Mouse (Mus musculus): ENCODE results near the gene Rnf44.

Gene Rnf44

DNA sequence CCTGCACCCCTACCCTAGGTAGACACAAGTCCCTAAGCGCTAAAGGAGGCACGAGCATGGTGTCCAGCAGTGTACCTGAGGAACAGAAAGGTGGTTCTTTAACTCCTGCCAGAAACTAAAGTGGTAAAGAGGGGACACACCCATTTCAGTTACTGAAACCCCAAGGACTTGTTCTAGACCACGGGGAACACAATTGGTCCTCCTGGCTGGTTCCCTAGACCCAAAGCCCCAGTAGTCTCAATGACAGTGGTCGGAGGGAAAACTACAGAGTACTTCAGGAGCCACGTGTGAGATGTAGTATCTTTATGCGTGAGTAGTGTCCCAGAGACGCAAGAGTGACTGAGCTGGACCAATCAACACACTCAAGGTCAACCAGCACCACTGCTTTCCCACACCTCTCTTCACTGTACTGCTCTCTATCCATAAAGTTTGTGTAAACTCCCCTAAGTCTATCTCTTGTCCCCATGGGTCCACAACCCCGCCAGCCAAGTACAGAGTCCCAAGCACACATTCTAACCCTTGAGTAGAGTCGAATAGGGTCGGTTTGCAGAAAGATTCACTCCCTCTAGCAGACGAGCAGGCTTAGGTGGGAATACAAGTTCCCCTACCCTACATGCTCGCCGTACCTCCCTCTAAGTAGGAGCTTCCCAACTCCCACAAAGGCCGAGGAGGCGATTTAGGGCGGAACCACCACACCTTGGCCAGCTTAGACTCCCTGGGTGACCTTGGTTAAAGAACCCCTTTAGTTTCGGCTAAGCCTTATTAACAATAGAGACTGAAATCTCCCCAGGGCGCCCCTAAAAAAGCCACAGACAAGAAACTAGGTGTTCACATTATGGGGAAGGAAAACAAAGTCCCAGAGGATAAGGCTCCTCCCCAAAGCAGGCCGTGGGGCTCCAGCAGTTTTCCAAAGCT, 7.3 kb downstream of the Rnf44 start:
- no peak for DNase-seq

DNA sequence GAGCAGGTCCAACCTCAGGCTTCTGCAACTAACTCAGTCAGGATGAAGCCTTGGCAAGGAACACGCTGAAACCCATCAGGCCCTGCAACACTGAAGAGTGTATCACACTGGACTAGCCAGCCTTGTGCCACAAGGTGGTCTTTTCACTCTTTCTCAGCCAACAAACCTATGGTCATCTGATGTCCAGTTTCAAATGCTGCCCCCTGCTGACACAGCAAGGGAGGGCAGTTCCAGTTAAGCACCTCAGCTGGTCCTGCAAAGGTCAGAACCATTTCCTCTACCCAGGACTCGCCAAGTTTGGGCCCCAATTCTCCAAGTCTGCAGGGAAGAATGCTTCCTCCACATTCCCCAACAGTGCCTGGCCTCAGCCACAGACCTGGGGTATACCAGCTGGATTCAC, 8.5 kb downstream of the Rnf44 start:
- DNase-seq, result peak; percentile 67

DNA sequence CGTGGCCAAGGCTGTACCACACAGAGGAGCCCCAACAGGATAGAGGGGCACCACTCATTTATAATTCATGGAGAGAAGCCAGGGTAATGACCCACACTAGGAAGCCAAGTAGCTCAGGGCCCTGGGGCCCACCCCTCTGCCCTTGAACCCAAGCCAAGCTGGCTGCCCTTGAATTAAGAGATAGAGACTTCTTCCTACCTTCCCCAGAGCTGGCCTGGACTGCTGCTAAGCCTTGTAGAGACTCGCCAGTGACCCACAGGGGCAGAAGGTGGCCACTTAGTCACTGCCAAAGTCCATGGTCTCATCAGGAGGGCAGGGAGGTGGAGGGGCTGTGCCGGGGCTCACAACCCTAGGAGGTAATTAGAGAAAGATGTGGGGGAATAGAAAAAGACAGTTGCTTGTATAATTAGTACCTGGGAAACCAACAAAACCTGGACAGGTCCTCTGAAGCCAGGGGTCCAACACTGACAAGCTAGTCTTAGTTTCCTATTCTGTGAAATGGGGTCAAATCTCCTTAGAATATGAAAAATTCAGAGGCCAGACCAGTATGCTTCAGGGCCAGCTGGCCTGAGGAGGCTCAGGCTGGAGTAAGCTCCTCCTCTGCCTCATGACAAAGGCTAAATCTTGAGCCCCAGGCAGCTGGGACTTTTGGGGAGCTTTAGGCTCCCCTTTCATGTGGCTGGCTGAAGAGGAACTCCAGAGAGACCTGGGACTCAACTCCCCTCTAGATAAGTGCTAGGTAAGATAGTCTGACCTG, 9.4 kb downstream of the Rnf44 start:
- no peak for DNase-seq

DNA sequence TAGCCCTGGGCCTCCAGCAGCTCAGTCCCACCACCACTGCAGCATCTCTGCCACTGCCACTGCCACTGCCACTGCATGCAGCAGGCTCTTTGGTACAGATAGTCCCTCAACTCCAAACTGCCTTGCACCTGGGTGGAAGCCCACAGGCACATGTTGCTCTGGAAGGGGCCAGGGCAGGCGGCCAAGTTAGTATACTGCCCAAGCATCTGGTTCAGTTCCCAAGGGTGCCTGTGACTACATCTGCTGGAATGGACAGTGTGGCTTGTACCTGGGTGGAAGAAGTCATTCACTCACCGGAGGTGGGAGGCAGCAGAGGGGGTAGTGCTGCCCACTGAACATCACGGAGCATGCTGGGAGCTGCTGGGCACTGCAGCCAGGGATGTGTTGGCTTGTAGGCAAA, 10.4 kb downstream of the Rnf44 start:
- DNase-seq, result no peak

DNA sequence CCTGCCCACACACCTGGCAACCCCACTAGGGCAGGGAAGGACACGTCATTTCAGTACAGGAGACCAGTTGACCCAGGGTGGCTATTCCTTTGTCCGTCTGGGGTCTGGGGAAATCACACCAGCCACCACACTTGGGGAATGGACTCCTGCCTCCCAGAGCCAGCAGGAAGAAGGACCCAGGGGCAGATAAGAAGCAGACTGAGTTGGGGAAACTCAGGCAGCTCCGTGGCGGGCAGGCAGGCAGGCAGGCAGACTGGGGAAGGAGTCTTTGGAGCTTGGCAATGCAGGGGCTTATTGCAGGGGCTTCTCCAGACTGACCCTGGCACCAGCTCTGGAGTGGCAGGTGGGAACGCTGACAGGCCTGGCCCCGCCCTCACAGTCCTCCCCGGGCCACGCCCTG, 12.4 kb downstream of the Rnf44 start:
- no peak for DNase-seq

DNA sequence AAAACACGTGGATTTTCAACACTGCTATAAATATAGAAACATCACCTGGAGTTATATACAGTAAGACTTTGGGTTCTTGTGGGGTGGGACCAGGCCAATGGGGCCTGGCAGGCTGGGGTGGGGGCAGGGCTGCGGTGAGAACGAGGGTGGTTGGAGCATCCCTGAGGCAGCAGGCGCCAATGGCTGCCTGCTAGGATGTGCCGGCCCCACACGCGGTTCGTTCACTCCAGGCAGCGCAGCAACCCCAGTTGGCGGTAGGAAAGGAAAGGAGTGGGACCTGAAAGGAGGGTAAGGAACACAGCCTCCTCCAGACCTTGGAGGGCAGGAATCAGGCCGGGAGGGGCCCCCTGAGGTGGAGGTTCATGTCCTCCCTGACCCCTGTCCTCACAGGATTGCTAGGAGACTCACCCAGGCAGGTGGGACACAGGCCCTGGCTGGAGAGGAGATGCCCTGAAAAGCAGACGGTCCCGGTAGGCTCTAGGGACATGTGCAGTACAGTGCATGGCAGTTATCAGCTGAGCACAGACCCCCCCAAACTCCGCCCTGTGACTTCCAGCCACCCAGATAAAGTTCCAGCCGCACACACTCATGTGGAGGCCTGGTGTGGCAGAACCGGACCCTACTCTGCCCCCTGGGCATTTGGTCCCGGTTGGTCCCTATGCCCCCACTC, 13.4 kb downstream of the Rnf44 start:
- DNase-seq, result no peak

DNA sequence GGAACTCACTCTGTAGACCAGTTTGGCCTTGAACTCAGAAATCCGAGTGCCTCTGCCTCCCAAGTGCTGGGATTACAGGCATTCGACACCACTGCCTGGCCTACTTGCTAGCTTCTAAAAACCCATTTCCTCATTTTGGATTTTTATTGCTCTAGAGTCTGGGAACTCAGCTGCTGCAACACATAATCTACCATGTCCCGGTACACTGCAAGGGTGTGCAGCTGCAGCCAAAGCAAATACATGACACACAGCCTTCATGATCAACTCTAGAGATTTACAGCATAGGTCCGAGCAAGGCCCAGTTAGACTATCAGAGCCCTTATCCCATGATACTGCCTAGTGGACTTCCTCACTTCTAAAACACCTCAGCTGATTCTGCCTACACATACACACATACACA, 15.4 kb downstream of the Rnf44 start:
- DNase-seq, result no peak

DNA sequence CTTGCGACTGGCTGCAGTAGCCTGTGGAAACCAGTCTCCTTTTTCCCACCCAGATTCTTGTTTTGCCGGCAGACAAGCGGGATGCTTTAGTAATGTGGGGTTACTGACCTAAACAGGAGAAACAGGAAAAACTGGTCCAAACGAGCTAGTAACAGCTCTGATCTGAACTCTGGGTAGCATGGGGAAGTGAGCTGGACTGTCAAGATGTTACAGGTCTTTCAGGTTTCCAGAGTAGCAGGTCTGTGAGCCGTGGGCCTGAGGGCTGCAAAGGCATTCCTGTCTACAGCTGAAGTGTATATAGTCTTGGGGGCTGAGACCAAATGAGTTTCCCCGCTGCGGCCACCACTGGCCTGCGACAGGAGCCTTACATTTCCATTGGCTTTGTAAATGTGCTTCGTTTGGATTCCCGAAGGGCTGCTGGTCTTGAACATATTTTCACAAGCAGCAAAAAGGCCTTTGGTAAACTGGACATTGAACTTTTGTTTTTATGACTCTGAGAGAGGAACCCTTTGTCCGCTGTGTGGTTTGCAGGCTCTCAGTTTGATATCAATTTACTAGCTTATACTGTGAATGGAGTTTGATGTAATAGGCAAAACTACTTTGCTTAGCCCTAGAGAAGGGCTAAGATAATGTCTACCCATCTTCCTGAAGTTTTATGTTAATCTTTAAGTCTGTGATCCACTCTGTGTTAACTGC, 17.7 kb downstream of the Rnf44 start:
- DNase-seq, result no peak

DNA sequence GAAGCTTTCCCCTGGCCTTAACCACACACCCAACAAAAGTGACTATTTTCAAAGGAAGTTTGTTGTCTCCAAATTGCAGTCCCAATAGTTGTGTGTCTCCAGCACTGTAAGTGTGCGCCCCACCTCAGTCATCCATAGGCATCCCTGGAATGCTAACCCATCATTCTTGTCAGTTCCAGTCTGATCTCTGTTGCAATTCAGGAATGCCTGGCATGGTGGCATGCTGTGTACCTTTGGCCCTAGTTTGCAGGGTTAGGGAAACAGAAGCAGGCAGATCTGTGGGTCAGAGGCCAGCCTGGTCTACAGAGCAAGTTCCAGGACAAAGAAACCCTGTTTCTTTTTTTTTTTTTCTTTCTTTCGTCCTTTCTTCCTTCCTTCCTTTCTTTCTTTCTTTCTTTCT, 23.2 kb downstream of the Rnf44 start:
- no peak for DNase-seq

DNA sequence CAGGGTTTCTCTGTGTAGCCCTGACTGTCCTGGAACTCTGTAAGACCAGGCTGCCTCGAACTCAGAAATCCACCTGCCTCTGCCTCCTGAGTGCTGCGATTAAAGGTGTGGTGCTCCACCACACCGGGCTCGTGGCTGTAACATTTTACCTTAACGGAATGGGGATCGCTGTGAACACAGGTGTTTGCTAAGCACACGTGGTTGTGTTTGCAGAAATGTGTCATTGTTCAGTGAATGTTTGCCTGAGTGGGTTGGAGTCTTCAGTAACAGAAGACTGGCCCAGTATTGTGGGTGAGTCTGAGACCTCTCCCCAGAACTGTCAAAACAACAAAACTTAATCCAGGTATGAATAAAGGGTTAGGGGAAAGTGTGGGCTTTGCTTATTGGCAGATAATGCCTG, 28.6 kb downstream of the Rnf44 start:
- DNase-seq, result no peak

DNA sequence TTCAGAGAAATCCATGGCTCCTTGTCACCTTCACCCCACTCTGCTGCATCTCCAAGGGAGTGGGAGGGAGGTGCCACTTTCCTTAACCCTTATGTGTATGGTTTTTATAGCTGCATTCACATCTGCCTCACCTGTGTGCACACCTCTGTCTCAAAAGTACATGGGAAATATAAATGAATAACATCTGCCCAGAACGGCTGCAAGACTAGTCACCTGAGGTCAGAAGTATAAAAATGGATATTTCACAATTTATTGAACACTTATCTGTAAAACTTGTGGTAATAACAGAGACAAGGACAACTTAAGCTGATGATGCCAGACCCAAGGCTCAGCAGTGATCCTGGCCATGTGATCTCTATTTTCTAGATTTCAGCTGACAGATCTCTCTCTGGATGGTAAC, 29.2 kb downstream of the Rnf44 start:
- DNase-seq, result no peak

DNA sequence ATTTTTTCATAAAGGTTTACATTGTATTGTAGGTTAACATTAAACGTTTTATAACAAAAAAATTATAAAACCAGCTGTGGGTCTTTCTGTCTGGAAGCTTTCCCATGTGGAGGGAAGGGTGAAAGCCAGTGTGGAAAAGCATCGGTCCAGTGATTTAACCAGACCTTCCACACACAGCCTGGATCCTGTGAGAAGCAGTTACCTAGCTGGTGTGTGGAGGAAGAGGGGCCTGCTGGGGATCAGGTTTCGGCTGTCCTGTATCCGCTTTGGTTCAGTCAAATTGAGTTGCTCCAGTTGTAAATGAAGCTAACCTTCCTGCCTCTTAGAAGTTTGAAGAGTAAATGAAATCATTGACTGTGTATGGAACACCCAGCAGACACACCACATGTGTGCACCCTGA, 29.7 kb downstream of the Rnf44 start:
- DNase-seq, result no peak

DNA sequence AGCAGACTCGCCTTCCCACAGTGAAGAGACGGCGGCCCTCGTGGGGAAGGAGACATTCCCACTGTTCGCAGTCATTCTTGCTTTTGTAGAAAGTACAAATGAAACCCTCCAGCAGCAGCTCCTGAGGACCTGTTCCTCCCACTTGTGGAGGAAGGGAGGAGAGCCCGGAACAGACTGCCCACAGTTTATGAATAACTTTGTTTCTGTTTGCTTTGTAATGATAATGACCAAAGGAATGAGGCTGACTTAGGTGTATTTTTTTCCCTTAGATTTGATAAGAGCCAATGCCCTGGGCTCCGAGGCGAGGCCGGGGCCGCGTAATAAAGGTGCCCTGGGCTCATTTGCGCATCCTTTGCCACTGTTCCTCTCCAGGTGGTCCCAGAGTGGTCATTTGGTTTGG, 32.3 kb downstream of the Rnf44 start:
- no peak for DNase-seq

DNA sequence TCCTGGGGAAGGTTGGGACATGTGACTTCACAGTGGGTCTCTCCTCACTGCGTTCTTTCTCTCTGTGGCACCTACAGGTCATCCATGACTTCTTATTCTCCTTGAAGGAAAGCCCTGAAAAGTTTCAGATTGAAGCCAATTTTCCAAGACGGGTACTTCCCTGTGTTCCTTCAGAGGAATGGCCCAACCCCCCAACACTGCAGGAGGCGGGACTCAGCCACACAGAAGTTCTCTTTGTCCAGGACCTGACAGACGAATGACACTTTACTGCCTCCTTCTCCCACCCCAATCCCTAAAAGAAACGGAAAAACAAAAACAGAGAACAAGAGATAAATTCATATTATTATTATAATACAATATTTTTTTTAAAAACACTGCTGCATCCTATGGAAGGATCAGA, 32.8 kb downstream of the Rnf44 start:
- no peak for DNase-seq

DNA sequence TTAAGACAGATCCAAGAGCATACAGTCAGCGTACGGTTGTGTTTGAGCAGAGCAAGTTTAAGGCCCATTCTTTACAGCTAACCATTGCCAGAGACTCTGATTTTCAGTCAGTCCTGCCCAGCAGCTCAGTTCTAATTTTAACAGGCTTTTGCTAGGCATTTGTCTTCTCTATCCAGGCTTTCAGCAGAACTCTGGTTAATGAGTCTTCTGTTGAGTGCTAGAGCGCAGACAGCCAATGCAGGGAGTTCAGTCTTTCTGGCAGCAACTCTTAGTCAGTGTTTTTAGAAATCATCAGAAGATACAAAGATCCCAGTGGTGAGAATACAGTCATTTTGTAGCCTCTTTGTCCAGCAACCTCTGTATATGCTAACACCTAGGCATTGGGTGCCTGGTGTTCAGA, 43.2 kb downstream of the Rnf44 start:
- no peak for DNase-seq

DNA sequence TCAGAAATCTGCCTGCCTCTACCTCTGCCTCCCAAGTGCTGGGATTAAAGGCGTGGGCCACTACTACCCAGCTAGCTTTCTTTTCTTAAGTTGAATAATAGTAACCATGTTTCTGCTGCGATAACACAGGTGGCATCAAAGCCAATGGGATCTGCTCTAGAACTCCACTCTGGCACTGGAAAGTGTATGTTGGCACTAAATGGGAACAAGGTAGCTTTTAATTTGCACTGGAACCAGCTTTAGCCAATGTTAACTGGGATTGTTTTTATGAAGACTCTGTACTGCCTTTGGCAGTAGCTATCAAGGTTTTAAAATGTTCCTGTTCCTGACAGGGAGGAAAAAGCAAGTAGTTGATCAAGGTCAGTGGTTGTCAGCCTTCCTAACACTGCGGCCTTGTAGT, 58.7 kb downstream of the Rnf44 start:
- DNase-seq, result no peak

DNA sequence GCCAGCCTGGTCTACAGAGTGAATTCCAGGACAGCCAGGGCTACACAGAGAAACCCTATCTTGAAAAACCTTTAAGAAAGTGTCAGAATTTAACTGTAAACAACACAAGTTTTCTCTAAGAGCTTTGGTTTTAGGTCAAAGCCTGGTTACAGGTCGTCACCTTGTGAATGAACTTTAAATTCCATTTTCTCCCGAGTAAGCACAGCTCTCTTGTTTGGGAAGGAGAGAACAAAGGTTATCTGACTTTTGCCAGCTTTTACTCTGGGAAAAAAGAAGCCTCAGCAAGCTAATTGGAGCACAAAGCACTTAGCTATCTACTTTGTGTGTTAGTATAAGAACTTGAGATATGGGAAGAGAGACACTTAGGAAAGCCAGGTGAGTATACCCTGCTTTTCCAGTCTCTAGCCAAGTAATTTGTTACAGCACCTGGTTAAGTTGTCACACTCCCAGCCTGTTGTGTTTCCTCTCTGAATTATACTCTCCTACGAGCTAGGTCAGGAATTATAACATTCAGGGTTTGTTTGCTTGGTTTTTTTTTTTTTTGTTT, 60.9 kb downstream of the Rnf44 start:
- DNase-seq, result no peak
